Mouse (Mus musculus) ES-E14 (cell line): ENCODE results near the gene Nipal3. TPM values are rescaled to one million over a fixed set of nuclear protein-coding genes. Genes with fewer than 3 reads are reported as not detected.
A peak's percentile ranks its signal among the peaks of the same experiment; 100 is the strongest.

Experiments used
- DNase-seq: peaks from one replicate; pipeline ENCODE4 v3.0.0-alpha.2; 2013; ENCODE audit warnings: low read depth, low spot score
- H3K27ac ChIP-seq: 2 replicates; pipeline ENCODE4 v1.5.1; 2012; ENCODE audit warnings: low read depth, mild to moderate bottlenecking, low read length, moderate library complexity, mixed read lengths; ENCODE audit not compliant: poor library complexity, insufficient read depth, severe bottlenecking
- H3K36me3 ChIP-seq: 2 replicates; pipeline ENCODE4 v1.6.1; 2012; ENCODE audit warnings: mild to moderate bottlenecking, low read length, moderate library complexity, mixed read lengths; ENCODE audit not compliant: control insufficient read depth, poor library complexity, insufficient read depth, severe bottlenecking
- H3K4me1 ChIP-seq, 2 experiments: fragments of 150-350 bp in 1 of 2; sonication (generic) in 1 of 2; 2 replicates each; pipeline ENCODE4 v1.6.1; 2012; ENCODE audit warnings: low read length in 2 of 2, mild to moderate bottlenecking in 1 of 2, mixed read lengths in 1 of 2; ENCODE audit not compliant: control insufficient read depth in 2 of 2, insufficient read depth in 2 of 2, poor library complexity in 1 of 2
- H3K4me3 ChIP-seq, 2 experiments: fragments of 150-350 bp in 1 of 2; sonication (generic) in 1 of 2; 2 replicates each; pipeline ENCODE4 v1.5.1; 2012; ENCODE audit warnings: low read length in 2 of 2, low read depth in 1 of 2, mild to moderate bottlenecking in 1 of 2, mixed read lengths in 1 of 2; ENCODE audit not compliant: insufficient read depth in 1 of 2, poor library complexity in 1 of 2, severe bottlenecking in 1 of 2
- H3K9ac ChIP-seq: 2 replicates; pipeline ENCODE4 v1.6.1; 2012; ENCODE audit warnings: low read depth, mild to moderate bottlenecking, low read length, mixed read lengths; ENCODE audit not compliant: poor library complexity, insufficient read depth, severe bottlenecking
- H3K9me3 ChIP-seq: fragments of 150-350 bp; sonication (generic); 2 replicates; pipeline ENCODE4 v1.6.1; 2012; ENCODE audit warnings: low read depth, mild to moderate bottlenecking, low read length; ENCODE audit not compliant: control insufficient read depth, insufficient read depth
- CHD2 ChIP-seq: IDR thresholded peaks from 2 replicates; pipeline ENCODE4 v1.6.1; 2014; ENCODE audit warnings: mild to moderate bottlenecking, low read depth, low read length, inconsistent platforms
- HCFC1 ChIP-seq: IDR thresholded peaks from 2 replicates; pipeline ENCODE4 v1.6.1; 2012; ENCODE audit warnings: low read length, inconsistent platforms, borderline replicate concordance; ENCODE audit not compliant: insufficient read depth
- MAFK ChIP-seq: IDR thresholded peaks from 2 replicates; pipeline ENCODE4 v1.6.1; 2014; ENCODE audit warnings: mild to moderate bottlenecking, low read depth, low read length, inconsistent platforms; ENCODE audit not compliant: insufficient read depth
- ZC3H11A ChIP-seq: IDR thresholded peaks from 2 replicates; pipeline ENCODE4 v1.6.1; 2012; ENCODE audit warnings: low read depth, mild to moderate bottlenecking, inconsistent platforms, low read length, borderline replicate concordance
- ZNF384 ChIP-seq: IDR thresholded peaks from 2 replicates; pipeline ENCODE4 v1.6.1; 2012; ENCODE audit warnings: low read depth, low read length, inconsistent platforms
- in situ Hi-C, 2 experiments: fragments of 600-800 bp; cut with MboI; formaldehyde crosslinking; loops; one replicate each; pipeline ENCODE4 v1.15.1; 2025; ENCODE audit warnings: low sequenced_read_pairs in 2 of 2, inconsistent platforms in 1 of 2; ENCODE audit not compliant: unreplicated experiment in 2 of 2
- total RNA-seq: library from RNA; depleted of rRNA; stranded (reverse); fragments of 300-350 nt; gene quantifications from 2 replicates; pipeline ENCODE4 v1.2.3, GENCODE M21; 2012

Gene Nipal3
- total RNA-seq, 1 experiment, result 15.3 TPM

DNA sequence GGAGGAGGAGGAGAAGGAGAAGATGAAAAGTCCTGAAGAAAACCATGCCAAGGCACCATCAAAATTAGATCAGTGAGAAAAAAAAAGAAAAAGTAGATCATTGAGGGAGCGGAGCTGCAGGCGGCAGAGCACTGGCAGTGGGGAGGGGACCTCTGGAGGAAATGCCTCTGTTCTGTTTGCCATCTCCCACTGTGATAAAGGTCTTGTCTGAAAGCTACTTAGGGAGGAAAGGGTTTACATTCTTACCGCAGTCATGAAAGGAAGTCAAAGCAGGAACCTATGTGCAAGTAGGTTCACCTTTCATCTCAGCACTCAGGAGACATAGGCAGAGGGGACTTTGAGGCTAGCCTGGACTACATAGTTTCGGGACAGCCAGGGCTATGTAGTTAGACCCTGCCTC, 6.7 kb upstream of the Nipal3 start:
- peaks cover 5 to 16% of the 10 kb centered on the region in 2 experiments for H3K4me1 ChIP-seq
- no peak for TF ChIP-seq ZNF384
- TF ChIP-seq CHD2, result no peak
- no peak for TF ChIP-seq HCFC1
- no peak for TF ChIP-seq ZC3H11A
- TF ChIP-seq MAFK, result no peak
- in situ Hi-C loops, result no loop called here

DNA sequence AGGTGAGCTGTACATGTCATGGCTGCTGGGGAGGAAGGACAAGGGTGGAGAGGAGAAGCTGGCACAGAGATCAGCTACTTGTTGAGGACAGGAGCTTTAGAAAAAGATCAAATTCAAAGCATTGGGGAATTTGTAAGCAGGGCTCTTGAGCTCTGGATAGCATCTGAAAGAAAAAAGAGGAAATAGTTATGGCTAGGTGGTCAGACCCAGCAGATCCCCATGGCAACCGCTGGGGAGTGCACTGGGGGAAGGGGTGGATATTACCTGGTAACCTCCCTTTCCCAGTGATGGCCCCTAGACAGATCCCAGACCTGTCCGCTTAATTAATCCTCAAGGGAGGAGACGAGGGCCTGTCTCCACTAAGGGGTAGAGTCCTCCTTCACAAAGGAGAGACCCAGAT, 5.0 kb upstream of the Nipal3 start:
- in situ Hi-C loops, result no loop called here
- Histone ChIP-seq H3K36me3 (no peaks in the 10 kb centered on the region), H3K27ac (no peak overlapping the region), H3K9me3 (no peaks in the 10 kb centered on the region), H3K4me3 (no peak overlapping the region), H3K9ac (no peak overlapping the region), H3K4me1 (peaks cover 0 to 9% of the 10 kb centered on the region in 2 experiments; a peak in 2 of 4 replicates)
- no peak for DNase-seq
- no peak for TF ChIP-seq HCFC1

More for the DNA sequence above, 6.7 kb upstream of the Nipal3 start:
- Histone ChIP-seq H3K9me3 (no peaks in the 10 kb centered on the region), H3K27ac (no peak overlapping the region), H3K4me3 (no peak overlapping the region), H3K36me3 (no peaks in the 10 kb centered on the region), H3K9ac (no peak overlapping the region)
- DNase-seq, result no peak

DNA sequence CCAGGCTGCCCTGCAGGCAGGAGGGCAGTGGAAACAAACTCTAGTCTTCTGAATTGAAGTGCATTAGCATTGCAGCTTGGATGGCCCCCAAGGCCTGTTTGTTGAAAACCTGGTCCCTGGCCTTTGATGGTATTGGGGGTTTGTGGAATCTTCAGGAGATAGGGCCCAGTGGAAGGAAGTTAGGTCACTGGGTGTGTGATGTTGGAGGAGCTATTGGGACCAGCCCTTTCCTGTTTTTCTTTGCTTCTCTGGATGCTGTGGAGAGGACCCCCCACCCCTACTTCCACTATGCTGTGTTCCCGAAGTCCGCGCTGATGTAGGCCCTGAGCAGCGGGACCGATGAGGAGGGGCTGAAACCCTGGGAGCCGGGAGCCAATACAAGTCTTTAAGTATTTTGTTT, 3.3 kb upstream of the Nipal3 start:
- in situ Hi-C loops, result no loop called here
- Histone ChIP-seq H3K4me3 (no peak overlapping the region), H3K9me3 (no peaks in the 10 kb centered on the region), H3K4me1 (peaks cover 0 to 6% of the 10 kb centered on the region in 2 experiments; a peak in 1 of 4 replicates), H3K36me3 (no peaks in the 10 kb centered on the region), H3K27ac (no peak overlapping the region), H3K9ac (no peak overlapping the region)
- no peak for DNase-seq
- TF ChIP-seq HCFC1, result no peak
- no peak for TF ChIP-seq ZNF384
- no peak for TF ChIP-seq MAFK
- TF ChIP-seq CHD2, result no peak
- TF ChIP-seq ZC3H11A, result no peak

DNA sequence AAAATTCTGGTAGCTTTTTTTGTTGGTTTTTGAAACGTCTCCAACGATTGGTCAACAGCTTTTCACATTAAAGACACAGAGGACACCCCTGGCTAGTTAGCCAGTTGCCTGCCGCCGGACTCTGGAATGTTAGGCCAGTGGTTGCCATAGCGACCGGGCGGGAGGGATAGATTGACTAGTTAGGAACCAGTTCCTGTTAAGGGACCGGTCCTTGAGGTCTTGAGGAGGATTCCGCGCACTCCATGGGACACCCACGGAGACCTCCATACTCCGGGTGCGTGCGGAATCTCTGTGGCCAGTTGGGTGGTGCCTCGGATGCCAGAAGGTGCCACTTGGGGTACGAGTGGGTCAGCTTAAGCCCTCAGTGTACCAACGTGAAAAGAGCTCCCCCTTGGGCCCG, 972 bp upstream of the Nipal3 start:
- DNase-seq, result no peak
- TF ChIP-seq HCFC1 (no peak), CHD2 (no peak), MAFK (no peak), ZNF384 (no peak), ZC3H11A (no peak)
- H3K9me3 ChIP-seq, result no peaks in the 10 kb centered on the region
- H3K4me3 ChIP-seq, result peak overlapping the region; percentile 29 to 95; a peak in 2 of 4 replicates
- H3K36me3 ChIP-seq, result no peaks in the 10 kb centered on the region
- peaks cover 2 to 5% of the 10 kb centered on the region in 2 experiments; a peak in 1 of 4 replicates for H3K4me1 ChIP-seq
- in situ Hi-C loops, result no loop called here
- no peak overlapping the region for H3K9ac ChIP-seq
- no peak overlapping the region for H3K27ac ChIP-seq

DNA sequence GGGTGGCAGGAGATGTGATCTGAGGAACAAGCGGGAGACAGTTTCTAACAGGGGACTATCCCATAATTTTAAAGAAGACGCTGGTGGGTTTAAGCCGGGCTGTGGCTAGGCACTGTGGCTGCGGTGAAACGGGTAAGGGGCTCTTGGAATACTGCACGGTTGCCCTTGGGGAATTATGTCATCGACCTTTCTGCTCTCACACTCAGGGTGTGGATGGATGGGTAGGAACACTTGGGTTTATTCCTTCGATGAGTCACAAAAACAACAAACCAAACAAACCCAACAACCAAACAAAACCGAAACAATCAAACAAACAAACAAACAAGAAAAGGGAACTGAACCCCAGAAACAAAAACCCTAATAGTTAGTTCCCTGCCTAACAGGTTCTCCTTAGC, 556 bp upstream of the Nipal3 start:
- H3K9me3 ChIP-seq, result no peaks in the 10 kb centered on the region
- TF ChIP-seq ZC3H11A (no peak), CHD2 (no peak), ZNF384 (no peak), MAFK (no peak), HCFC1 (no peak)
- no peak for DNase-seq
- no peak overlapping the region for H3K27ac ChIP-seq
- peaks cover 3 to 8% of the 10 kb centered on the region in 2 experiments; a peak in 1 of 4 replicates for H3K4me1 ChIP-seq
- in situ Hi-C loops, result no loop called here
- H3K36me3 ChIP-seq, result no peaks in the 10 kb centered on the region
- H3K9ac ChIP-seq, result peak overlapping the region; percentile 47; the same call in 1 of the 2 replicates
- peak overlapping the region; percentile 89 to 95; a peak in 3 of 4 replicates for H3K4me3 ChIP-seq
